Mouse (Mus musculus) intestine, postnatal 0 days (tissue): ENCODE measurements around the gene Grxcr1. TPM values are rescaled to one million over a fixed set of nuclear protein-coding genes. Genes with fewer than 3 reads are reported as not detected.
A peak's percentile ranks its signal among the peaks of the same experiment; 100 is the strongest.

ENCODE experiments used
- ATAC-seq: fragments of 200-750 bp; cut with Nextera tagmentation; 2 replicates; pipeline ENCODE4 v1.8.0; 2017; ENCODE audit warnings: mild to moderate bottlenecking, moderate TSS enrichment, moderate library complexity
- H3K27ac ChIP-seq: fragments of 300-500 bp; sonication (generic); 2 replicates; pipeline ENCODE4 v1.5.1; 2014; ENCODE audit warnings: mild to moderate bottlenecking, low read depth, low read length, moderate library complexity
- H3K27me3 ChIP-seq: fragments of 300-500 bp; sonication (generic); replicated peaks from 2 replicates; pipeline ENCODE4 v1.6.1; 2014; ENCODE audit warnings: low read length, mixed read lengths; ENCODE audit not compliant: control insufficient read depth, insufficient read depth
- H3K36me3 ChIP-seq: fragments of 300-500 bp; sonication (generic); 2 replicates; pipeline ENCODE4 v1.6.1; 2014; ENCODE audit warnings: mild to moderate bottlenecking, moderate library complexity; ENCODE audit not compliant: control insufficient read depth, insufficient read depth
- H3K4me1 ChIP-seq: fragments of 300-500 bp; sonication (generic); replicated peaks from 2 replicates; pipeline ENCODE4 v1.6.1; 2014; ENCODE audit warnings: antibody characterized with exemption, low read length, mixed read lengths; ENCODE audit not compliant: control insufficient read depth, insufficient read depth
- H3K4me2 ChIP-seq: fragments of 300-500 bp; sonication (generic); replicated peaks from 2 replicates; pipeline ENCODE4 v1.6.1; 2014; ENCODE audit warnings: low read depth, mild to moderate bottlenecking, moderate library complexity
- H3K4me3 ChIP-seq: fragments of 300-500 bp; sonication (generic); 2 replicates; pipeline ENCODE4 v1.5.1; 2014; ENCODE audit warnings: low read depth, low read length
- H3K9ac ChIP-seq: fragments of 300-500 bp; sonication (generic); 2 replicates; pipeline ENCODE4 v1.6.1; 2014; ENCODE audit warnings: mild to moderate bottlenecking, low read depth, low read length
- H3K9me3 ChIP-seq: fragments of 300-500 bp; sonication (generic); 2 replicates; pipeline ENCODE4 v1.6.1; 2016; ENCODE audit warnings: mixed run types; ENCODE audit not compliant: control insufficient read depth
- CTCF ChIP-seq: sonication (generic); IDR thresholded peaks from 2 replicates; pipeline ENCODE4 v1.5.1; 2016; ENCODE audit warnings: low read depth, mild to moderate bottlenecking, control low read depth, antibody characterized with exemption, moderate library complexity
- WGBS: fragments of 180-500 bp; shearing (Covaris S2); extraction: QIAGEN DNeasy Blood & Tissue Kit; methylation state at CpG from one replicate; pipeline ENCODE4 v1.1.7; 2014; 5-methylcytosine and 5-hydroxymethylcytosine counted together
- polyA plus RNA-seq: library from polyadenylated mRNA; unstranded; fragments of >200 nt; fragmentation: Nextera tagmentation; extraction: Ambion mirVana; gene quantifications from 2 replicates; pipeline ENCODE4 v1.2.1, GENCODE M21; 2015

Grxcr1 gene
- polyA plus RNA-seq, 1 experiment from 2014 or later, result not detected

DNA sequence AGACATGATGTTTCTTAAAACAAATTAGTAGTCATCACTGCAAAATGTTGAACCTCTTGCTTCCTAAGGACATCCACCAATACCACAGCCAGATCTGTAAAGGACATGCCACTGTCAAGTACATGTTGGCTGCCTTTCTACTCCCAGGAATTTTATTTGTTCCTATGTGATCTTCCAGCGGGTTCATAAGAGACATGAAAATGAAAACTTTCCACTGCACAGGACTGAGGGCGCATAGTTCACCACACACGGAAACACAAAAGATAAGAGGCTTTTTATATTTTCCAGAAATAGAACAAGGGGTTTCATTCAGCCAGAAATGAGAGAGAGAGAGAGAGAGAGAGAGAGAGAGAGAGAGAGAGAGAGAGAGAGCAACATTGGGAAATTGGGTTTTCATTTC is 20.1 kb upstream of the Grxcr1 start:
- H3K27me3 ChIP-seq, result no peaks in the 10 kb centered on the region

DNA sequence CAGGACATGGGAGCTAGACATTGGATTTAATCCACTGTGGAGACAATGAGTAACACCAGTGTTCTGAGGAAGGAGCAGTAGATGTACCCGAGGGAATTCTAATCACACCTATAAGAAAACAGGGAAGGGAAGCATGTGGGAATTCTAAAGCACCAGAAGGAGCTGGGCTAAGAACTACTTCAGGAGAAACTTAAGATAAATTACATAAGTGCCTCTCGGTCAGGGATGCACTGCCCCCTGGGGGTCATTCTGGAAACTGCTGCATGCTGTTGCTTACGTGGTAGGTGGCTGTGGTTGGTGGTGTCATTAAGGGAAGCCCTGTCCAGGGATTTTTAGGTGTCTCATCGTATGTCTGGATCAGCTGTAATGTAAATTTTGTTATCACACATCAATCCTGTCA is 19.0 kb upstream of the Grxcr1 start:
- H3K36me3 ChIP-seq, result no peaks in the 10 kb centered on the region
- H3K9me3 ChIP-seq, result no peaks in the 10 kb centered on the region
- peak; percentile 60; the same call in 1 of the 2 replicates for ATAC-seq
- no peaks in the 10 kb centered on the region for H3K27me3 ChIP-seq
- H3K27ac ChIP-seq, result no peak overlapping the region
- H3K9ac ChIP-seq, result no peak overlapping the region
- H3K4me3 ChIP-seq, result no peak overlapping the region
- 14% methylated on average over 4 of the region's 4 CpGs for WGBS
- H3K4me2 ChIP-seq, result no peak overlapping the region
- H3K4me1 ChIP-seq, result no peaks in the 10 kb centered on the region
- peak; percentile 93 for TF ChIP-seq CTCF

More for the DNA sequence above, 20.1 kb upstream of the Grxcr1 start:
- H3K27ac ChIP-seq, result no peak overlapping the region
- no peak for ATAC-seq
- H3K4me3 ChIP-seq, result no peak overlapping the region
- no peak overlapping the region for H3K4me2 ChIP-seq
- no peak overlapping the region for H3K9ac ChIP-seq
- WGBS, result 49% methylated on average over 3 of the region's 3 CpGs
- TF ChIP-seq CTCF, result no peak
- H3K4me1 ChIP-seq, result no peaks in the 10 kb centered on the region
- no peaks in the 10 kb centered on the region for H3K9me3 ChIP-seq
- H3K36me3 ChIP-seq, result no peaks in the 10 kb centered on the region

DNA sequence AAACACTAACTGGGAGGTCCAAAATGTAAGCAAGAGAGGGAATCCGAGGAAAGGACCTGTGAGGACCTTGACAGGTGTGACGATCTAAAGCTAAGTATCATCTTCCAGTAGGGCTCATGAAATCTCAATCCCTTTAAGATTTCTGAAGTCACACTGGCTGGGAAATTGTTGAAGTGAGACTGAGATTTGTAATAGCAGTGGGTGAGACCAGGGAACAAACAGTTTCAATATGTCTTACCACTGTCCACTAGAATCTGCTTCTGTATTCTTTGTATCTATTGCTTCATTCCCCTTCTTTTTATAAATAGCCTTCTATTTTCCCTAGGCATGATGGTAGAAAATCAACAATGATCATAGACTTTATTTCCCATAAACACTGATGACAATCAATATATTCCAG is 10.8 kb upstream of the Grxcr1 start:
- no peak for TF ChIP-seq CTCF
- no peak overlapping the region for H3K4me3 ChIP-seq
- H3K27ac ChIP-seq, result no peak overlapping the region
- H3K36me3 ChIP-seq, result no peaks in the 10 kb centered on the region
- no peaks in the 10 kb centered on the region for H3K9me3 ChIP-seq
- 71% methylated on average over 2 of the region's 2 CpGs for WGBS
- no peaks in the 10 kb centered on the region for H3K27me3 ChIP-seq
- no peak for ATAC-seq
- H3K4me2 ChIP-seq, result no peak overlapping the region
- H3K9ac ChIP-seq, result no peak overlapping the region
- no peaks in the 10 kb centered on the region for H3K4me1 ChIP-seq

DNA sequence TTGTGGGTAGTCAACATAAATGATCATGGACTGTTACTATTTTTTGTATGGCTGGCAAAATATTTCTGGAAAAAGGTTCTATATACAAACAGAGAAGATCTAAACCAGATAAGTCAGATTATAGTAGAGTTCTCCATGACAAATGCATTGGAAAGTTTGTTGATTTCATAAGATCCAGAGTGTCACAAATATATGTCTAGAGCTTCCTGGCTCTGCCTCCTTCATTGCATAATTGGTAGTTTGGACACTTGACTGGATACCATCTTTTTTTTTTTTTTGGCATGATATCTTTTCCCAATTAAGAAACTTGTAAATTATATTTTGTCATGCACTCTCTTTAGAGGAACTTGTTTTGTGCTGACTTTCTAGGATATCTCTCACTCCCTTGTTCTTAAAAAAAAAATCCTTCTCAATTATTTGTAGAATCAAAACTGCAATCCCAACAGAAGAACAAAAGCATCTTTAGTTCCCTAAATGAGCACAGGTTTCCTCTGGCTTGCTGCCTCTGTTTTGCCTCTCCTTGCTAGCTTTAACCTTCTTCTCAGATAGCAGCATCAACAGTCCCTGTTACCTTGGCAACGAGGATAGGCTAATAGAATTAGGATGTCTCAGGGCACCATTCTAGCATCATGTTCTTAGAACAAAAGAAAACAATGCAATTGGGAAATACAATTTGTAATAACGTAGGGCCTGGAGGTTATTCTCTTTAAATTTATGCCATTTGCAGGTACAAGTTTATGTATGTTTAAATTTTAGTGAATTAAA is 4.8 kb upstream of the Grxcr1 start:
- Histone ChIP-seq H3K36me3 (no peaks in the 10 kb centered on the region), H3K9me3 (no peaks in the 10 kb centered on the region), H3K4me2 (no peak overlapping the region), H3K4me1 (no peaks in the 10 kb centered on the region), H3K27ac (no peak overlapping the region), H3K4me3 (no peak overlapping the region), H3K9ac (no peak overlapping the region), H3K27me3 (no peaks in the 10 kb centered on the region)
- 79% methylated on average over 2 of the region's 2 CpGs for WGBS
- TF ChIP-seq CTCF, result no peak
- no peak for ATAC-seq

DNA sequence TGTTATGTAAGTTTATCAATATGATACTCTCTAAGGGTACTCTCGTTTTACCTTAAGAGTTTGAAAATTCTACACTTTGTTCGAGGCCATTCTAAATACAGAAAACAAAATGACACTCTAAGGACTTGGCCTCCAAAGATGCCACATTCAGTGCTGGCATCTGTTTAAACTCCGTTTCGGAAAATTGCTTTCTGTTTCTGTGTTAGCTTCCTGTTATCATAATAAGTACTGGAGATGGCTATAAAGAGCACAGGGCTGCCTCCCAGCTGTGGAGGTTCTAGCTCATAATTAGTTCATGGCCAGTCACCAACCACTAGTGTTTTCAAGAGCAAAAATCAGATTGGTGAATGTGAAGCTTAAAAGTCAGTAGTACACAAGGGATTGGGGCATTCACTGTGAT is 4.2 kb upstream of the Grxcr1 start:
- TF ChIP-seq CTCF, result no peak
- Histone ChIP-seq H3K4me3 (no peak overlapping the region), H3K36me3 (no peaks in the 10 kb centered on the region), H3K4me1 (no peaks in the 10 kb centered on the region), H3K9me3 (no peaks in the 10 kb centered on the region), H3K27me3 (no peaks in the 10 kb centered on the region), H3K9ac (no peak overlapping the region), H3K4me2 (no peak overlapping the region), H3K27ac (no peak overlapping the region)
- ATAC-seq, result no peak
- WGBS, result 66% methylated on average over 4 of the region's 4 CpGs

DNA sequence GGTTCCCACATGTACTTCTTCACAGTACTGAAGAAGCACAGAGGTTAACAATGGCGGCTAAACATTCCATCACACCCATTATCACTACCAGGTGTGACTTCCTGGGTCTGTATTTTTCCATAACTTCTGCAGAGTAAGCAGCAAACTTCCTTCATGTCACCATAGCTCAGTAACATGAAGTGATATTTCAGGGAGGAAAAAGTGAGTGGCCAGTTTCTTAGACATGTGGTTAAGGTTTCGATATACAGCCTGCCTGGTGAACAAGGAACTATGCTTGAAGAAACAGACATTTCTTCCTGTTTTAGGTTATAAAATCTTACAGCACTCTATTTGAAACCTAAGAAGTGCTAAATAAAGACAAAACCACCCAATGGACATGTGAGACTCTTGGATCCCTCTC is 1.7 kb downstream of the Grxcr1 start:
- H3K27ac ChIP-seq, result no peak overlapping the region
- ATAC-seq, result no peak
- no peak overlapping the region for H3K9ac ChIP-seq
- WGBS, result 90% methylated on average over 2 of the region's 2 CpGs
- no peaks in the 10 kb centered on the region for H3K36me3 ChIP-seq
- no peaks in the 10 kb centered on the region for H3K4me1 ChIP-seq
- TF ChIP-seq CTCF, result no peak
- H3K27me3 ChIP-seq, result no peaks in the 10 kb centered on the region
- no peak overlapping the region for H3K4me3 ChIP-seq
- no peak overlapping the region for H3K4me2 ChIP-seq
- no peaks in the 10 kb centered on the region for H3K9me3 ChIP-seq
